Mouse (Mus musculus) c-Kit-positive CD71-negative TER-119-negative erythroid progenitor cells, embryonic 14.5 days (primary cell): Measurements from ENCODE around the gene Secisbp2.

ENCODE experiments used
- DNase-seq: peaks from one replicate; pipeline ENCODE4 v3.0.0-alpha.2; 2013; ENCODE audit warnings: low read depth

Gene Secisbp2

GRCm38 (mm10) chr13:51685290-51685966 is 33.9 kb downstream of the Secisbp2 start:
- peak; percentile 22 for DNase-seq

DNA sequence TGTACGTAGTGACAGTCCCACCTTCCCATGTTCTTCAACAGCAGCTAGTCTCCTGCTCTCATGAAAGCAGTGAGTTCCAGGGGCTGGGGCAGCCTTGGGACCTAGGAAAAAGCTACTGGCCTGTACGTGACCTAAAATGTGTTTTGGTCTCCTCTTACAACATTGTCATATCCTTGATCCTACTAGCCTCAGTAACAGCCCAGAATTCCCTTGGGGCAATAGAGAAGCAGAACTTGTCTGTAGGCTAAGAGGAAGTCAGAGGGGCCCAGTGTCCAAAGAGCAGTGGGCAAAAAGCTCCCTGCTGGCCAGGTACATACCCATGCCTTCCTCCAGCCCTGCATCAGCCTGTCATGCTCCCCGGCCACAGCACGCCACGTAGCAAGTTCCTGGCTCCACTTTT is 35.5 kb downstream of the Secisbp2 start:
- DNase-seq = no peak

- DNase-seq = no peak
Observed at GRCm38 (mm10) chr13:51688688-51689087, 37.2 kb downstream of the Secisbp2 start.

- no peak for DNase-seq
Observed at GRCm38 (mm10) chr13:51696481-51696880, 45.0 kb downstream of the Secisbp2 start.

DNA sequence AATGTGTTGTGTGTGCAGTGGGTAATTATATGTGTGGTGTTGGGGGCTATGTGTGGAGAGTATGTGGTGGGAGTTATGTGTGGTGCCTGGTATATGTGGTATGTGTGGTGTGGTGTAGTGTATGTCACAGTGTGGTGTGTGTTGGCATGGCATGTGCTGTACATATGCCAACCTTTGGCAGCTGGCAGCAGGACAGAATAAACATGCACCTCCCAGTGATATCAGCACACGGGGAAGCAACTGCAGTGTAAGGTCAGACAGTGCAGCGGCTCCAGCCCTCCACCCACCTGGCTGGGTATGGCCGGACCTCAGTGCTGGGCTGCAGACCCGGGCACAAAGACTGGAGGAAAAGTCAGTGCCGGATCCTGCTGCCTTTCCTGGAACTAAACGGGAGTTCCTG is 46.0 kb downstream of the Secisbp2 start:
- DNase-seq = no peak

DNA sequence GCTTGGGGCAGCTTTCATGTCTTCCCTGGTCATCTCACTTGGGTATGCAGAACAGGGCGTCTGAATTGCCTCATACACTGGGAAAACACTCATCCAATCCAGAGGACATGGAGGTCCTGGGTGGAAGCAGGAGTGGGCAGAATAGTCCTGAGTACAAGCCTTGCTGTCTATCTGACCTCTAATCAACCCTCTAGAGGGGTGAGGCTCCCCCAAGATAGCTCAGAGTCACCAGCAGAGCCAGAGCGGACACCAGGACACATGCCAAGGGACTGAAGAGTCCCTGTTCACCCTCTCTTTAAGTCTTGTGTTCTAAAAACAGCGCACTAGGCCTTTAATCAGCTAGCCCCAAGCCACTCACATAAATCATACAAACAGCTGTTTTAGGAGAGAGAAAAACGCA is 46.4 kb downstream of the Secisbp2 start:
- DNase-seq = no peak

GRCm38 (mm10) chr13:51698318-51698717 is 46.8 kb downstream of the Secisbp2 start:
- DNase-seq = no peak

DNA sequence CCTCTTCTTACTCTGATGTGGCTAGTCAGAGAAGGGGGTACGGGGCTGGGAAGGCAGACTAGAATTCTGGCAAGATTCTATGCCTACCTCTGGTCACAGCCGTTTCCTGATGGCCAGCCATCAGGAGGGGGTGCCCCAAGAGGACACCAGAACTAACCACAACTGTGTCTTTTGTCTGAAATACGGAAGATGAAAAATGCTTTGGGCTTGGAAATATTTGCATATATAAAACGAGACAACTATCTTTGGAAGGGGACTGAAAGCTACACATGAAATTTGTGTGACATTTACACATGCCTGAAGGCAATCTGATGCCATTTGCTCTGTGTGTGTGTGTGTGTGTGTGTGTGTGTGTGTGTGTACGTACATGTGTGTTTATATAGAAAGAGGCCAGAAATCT is 52.4 kb downstream of the Secisbp2 start:
- no peak for DNase-seq

DNA sequence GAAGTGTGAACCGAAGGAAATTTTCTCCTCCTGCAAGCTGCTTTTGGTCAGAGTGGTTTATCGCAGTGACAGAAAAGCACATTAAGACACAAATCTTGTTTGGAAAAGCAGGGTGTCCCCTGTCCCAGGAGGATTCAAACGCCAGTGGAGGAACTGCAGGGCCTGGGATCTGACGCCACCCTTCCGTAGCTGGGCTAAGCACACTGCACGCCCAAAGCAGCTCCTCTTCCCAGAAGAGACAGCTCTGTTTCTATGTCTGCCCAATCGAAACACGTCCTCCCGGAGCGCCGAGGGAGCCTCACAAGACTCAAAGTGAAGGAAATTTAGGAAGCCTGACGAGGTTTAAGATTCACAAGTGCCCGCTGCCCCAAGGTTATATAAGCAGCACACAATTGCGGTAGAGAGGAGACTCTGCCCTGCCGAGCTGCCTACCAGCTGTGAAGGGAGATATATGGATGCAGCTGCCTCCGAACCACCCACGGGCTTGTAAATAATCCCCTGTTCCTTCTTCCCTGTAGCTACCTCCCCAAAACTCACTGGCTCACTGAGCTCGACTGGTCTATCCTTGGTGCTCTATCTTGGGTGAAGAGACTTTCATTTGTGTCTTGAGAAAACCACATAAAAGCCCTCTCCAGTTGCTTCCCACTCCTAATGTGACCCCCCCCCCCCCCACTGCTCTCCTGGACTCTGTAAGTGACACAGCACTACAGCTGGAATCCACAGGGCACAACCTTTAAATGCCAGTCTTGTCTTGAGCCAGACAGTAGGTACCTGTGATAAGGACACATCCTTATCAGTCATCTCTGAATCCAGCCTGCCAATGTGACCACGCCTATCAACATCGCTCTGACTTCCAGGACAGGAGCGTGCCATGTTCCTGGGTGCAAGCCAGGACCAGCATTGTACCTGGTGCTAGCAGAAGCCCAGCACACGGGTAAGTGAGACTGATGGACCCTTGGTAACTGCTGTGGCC is 54.7 kb downstream of the Secisbp2 start:
- no peak for DNase-seq

DNA sequence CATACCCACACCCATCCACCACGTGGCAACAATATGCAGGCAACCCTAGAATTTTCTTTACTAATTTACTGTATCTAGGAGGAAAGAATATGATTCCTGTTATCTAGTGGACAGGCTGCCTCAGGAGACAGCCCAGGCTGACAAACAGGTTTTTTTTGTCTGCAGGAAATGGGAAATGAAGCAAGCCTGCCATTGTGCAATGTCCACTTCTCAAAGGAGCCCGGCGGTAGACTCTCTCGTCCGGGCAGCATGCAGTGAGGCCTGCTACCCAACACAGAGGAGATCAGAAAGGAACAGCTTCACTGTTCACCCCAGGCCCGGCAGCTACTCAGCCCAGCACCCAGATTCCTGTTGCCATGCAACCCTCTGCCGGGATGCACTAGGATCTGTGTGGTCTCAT is 59.2 kb downstream of the Secisbp2 start:
- peak; percentile 32 for DNase-seq

- DNase-seq = no peak
Observed at GRCm38 (mm10) chr13:51712022-51712421, 60.5 kb downstream of the Secisbp2 start.

- no peak for DNase-seq
Observed at GRCm38 (mm10) chr13:51716350-51717263, 65.1 kb downstream of the Secisbp2 start.

- DNase-seq = no peak
Observed at GRCm38 (mm10) chr13:51719256-51719655, 67.8 kb downstream of the Secisbp2 start.

DNA sequence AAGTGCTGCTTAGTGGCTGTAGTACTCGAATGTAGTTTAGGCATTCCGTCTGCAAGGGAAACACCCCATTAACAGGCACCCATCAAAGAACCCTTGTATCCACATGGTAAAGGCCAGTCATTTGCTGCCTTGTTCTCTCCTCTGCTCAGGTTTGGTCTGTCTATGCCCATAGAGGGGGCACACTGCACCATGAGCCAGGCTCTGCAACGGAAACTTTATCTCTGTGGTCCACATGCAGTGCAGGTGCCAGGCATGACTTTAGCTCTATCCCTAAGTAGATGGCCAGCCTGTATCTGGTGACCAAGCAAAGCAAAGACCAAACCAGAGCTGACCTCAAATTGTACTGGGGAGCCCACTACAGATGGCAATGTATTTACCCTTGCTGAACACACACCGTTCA is 69.1 kb downstream of the Secisbp2 start:
- DNase-seq = no peak

DNA sequence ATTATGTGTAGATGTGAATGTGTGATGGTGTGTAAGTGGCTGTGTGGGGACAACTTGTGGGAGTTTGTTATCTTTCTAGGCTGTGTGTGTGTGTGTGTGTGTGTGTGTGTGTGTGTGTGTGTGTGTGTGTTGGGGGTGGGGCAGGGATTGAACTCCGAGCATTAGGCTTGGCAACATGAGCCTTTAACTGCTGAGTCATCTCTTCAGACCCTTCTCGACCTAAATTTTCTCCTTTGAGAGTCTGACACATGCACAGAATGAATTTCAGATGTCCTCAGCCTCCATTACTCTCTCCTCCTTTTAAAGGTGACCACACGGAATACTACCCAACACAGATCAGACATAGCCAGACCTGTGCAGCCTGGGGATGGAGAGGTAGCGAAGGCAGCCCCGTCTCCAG is 71.6 kb downstream of the Secisbp2 start:
- no peak for DNase-seq

DNA sequence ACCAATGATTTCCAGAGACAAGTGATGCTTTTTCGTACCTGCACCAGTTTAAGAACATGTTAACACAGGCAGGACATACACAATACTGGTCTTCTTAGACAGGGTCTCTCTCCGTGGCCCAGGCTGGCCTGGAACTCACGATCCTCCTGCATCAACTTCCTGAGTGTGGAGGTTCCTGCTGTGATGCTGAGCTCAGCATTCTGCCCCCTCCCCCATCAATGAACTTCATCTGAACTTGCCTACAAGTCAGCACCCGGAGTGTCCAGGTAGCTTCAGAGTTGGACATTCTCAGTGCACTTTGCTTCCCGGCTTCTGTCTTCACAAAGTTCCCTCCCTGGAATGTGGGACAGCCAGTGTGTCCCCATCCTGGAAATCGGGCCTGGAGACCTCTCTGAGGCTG is 73.1 kb downstream of the Secisbp2 start:
- DNase-seq = no peak

- no peak for DNase-seq
Observed at GRCm38 (mm10) chr13:51725446-51725845, 73.9 kb downstream of the Secisbp2 start.

- no peak for DNase-seq
Observed at GRCm38 (mm10) chr13:51725926-51726574, 74.6 kb downstream of the Secisbp2 start.

DNA sequence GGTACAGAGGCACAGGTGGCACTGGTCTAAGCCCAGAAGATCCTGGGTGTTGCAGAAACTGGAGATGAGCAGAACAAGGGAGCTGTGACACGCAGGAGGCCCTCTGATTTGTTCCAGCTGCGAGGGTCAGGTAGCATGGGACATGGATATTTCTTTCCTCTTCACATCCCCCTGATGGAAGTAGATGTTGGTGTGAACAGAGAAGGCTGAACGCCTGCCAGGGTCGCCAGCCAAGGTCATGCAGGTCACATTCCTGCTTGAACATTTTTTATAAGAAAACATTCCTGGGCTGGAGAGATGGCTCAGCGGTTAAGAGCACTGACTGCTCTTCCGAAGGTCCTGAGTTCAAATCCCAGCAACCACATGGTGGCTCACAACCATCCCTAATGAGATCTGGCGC is 75.9 kb downstream of the Secisbp2 start:
- DNase-seq = no peak

- DNase-seq = no peak
Observed at GRCm38 (mm10) chr13:51729887-51730361, 78.4 kb downstream of the Secisbp2 start.

DNA sequence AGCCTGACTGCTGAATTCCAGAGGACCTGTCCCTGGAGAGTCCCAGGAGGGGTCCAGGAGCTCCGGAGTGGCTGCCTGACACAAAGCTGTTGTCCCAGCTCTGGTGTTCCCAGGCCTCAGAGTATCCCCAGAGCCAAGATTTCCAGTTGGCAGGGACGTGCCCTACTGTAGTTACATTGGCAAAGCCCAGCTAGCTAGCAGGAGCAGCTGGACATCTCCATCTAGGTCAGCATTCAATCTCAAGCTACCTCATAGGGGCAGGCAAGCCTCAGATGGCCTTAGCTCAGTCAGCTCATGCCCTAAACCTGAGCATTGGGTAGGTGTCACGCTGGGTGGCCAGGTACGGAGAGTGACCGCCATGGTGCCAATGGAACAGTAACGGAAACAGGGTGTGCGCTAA is 80.0 kb downstream of the Secisbp2 start:
- DNase-seq = no peak
